Mouse (Mus musculus): ENCODE data around the gene Lpin2. TPM values are rescaled to one million over a fixed set of nuclear protein-coding genes. Genes with fewer than 3 reads are reported as not detected.

Gene Lpin2
- total and polyA plus RNA-seq, 3 experiments: 22.4 to 32.1 TPM; not detected in 1

- TF ChIP-seq ZC3H11A (IDR thresholded peaks at IDR 0.05; ENCODE audit: low read depth, low read length) (no peak), ZMIZ1 (IDR thresholded peaks at IDR 0.05; ENCODE audit: low read depth, low read length) (no peak)
Observed at GRCm38 (mm10) chr17:71145248-71145961, 37.0 kb upstream of the Lpin2 start (continued).

GRCm38 (mm10) chr17:71153356-71153755, 29.0 kb upstream of the Lpin2 start:
- no peak for TF ChIP-seq ZKSCAN1 (IDR thresholded peaks at IDR 0.05; ENCODE audit: low read depth, low read length)

GRCm38 (mm10) chr17:71155271-71155670, 27.1 kb upstream of the Lpin2 start:
- Histone ChIP-seq H3K4me1 (ENCODE audit: control insufficient read depth in 1 of 2, insufficient read depth in 2 of 2, low read length in 2 of 2) (peaks cover 4 to 7% of the 10 kb centered on the region in 2 experiments; a peak in 2 of 4 replicates), H3K36me3 (ENCODE audit: control insufficient read depth in 1 of 2, insufficient read depth in 2 of 2, low read length in 2 of 2) (peaks cover 0 to 4% of the 10 kb centered on the region in 2 experiments; a peak in 2 of 4 replicates), H3K9ac (ENCODE audit: control insufficient read depth, low read depth, low read length, poor library complexity, severe bottlenecking) (no peak overlapping the region), H3K27me3 (ENCODE audit: control insufficient read depth in 1 of 2, insufficient read depth in 2 of 2, low read length in 2 of 2) (no peaks in the 10 kb centered on the region), H3K79me2 (ENCODE audit: control insufficient read depth, insufficient read depth, low read length, poor library complexity) (no peaks in the 10 kb centered on the region), H3K4me3 (ENCODE audit: control insufficient read depth in 1 of 2, insufficient read depth in 1 of 2, low read depth in 2 of 2, low read length in 2 of 2) (no peak overlapping the region), H3K9me3 (replicated peaks; ENCODE audit: insufficient read depth, low read length) (no peaks in the 10 kb centered on the region), H3K27ac (ENCODE audit: control insufficient read depth, low read depth, low read length) (no peak overlapping the region)
- TF ChIP-seq MXI1 (IDR thresholded peaks at IDR 0.05; ENCODE audit: low read depth, low read length) (no peak), MAZ (IDR thresholded peaks at IDR 0.05; ENCODE audit: low read depth, low read length) (no peak), RAD21 (IDR thresholded peaks at IDR 0.05; ENCODE audit: low read depth, low read length) (no peak), ZC3H11A (IDR thresholded peaks at IDR 0.05; ENCODE audit: low read depth, low read length) (no peak), TAL1 (IDR thresholded peaks at IDR 0.05; ENCODE audit: low read length) (no peak), BHLHE40 (IDR thresholded peaks at IDR 0.05; ENCODE audit: borderline replicate concordance, low read depth, low read length) (no peak), JUND (IDR thresholded peaks at IDR 0.05; ENCODE audit: low read depth, low read length) (no peak), CHD2 (IDR thresholded peaks at IDR 0.05; ENCODE audit: low read length) (no peak), CHD1 (IDR thresholded peaks at IDR 0.05; ENCODE audit: low read depth, low read length) (no peak), ZKSCAN1 (IDR thresholded peaks at IDR 0.05; ENCODE audit: low read depth, low read length) (no peak), CTCF (IDR thresholded peaks at IDR 0.05 in 2 of 3, conservative IDR thresholded peaks at IDR 0.05 in 1 of 3; ENCODE audit: control insufficient read depth in 1 of 3, insufficient read depth in 1 of 3, low read depth in 2 of 3, low read length in 3 of 3, poor library complexity in 1 of 3, severe bottlenecking in 1 of 3) (no peak), SMC3 (IDR thresholded peaks at IDR 0.05; ENCODE audit: low read depth, low read length) (no peak), GABPA (IDR thresholded peaks at IDR 0.05; ENCODE audit: low read depth, low read length) (no peak), ELF1 (IDR thresholded peaks at IDR 0.05; ENCODE audit: low read depth, low read length) (no peak), E2F4 (IDR thresholded peaks at IDR 0.05; ENCODE audit: borderline replicate concordance, low read depth, low read length) (no peak), POLR2AphosphoS5 (IDR thresholded peaks at IDR 0.05; ENCODE audit: borderline replicate concordance, low read depth, low read length) (no peak), NRF1 (IDR thresholded peaks at IDR 0.05; ENCODE audit: insufficient read depth, low read depth, low read length, poor library complexity, severe bottlenecking) (no peak), ZMIZ1 (IDR thresholded peaks at IDR 0.05; ENCODE audit: low read depth, low read length) (no peak), MAX (IDR thresholded peaks at IDR 0.05; ENCODE audit: low read length) (no peak), NELFE (IDR thresholded peaks at IDR 0.05; ENCODE audit: low read depth, low read length) (no peak)
- DNase-seq (ENCODE audit: low read depth, low spot score): no peak

More at GRCm38 (mm10) chr17:71153356-71153755, 29.0 kb upstream of the Lpin2 start:
- H3K4me1 ChIP-seq (ENCODE audit: control insufficient read depth in 1 of 2, insufficient read depth in 2 of 2, low read length in 2 of 2): peaks cover 3 to 7% of the 10 kb centered on the region in 2 experiments; a peak in 2 of 4 replicates
- H3K27ac ChIP-seq (ENCODE audit: control insufficient read depth, low read depth, low read length): no peak overlapping the region
- DNase-seq (ENCODE audit: low read depth, low spot score): no peak
- H3K4me3 ChIP-seq (ENCODE audit: control insufficient read depth in 1 of 2, insufficient read depth in 1 of 2, low read depth in 2 of 2, low read length in 2 of 2): no peak overlapping the region
- no peak overlapping the region for H3K9ac ChIP-seq (ENCODE audit: control insufficient read depth, low read depth, low read length, poor library complexity, severe bottlenecking)
- H3K79me2 ChIP-seq (ENCODE audit: control insufficient read depth, insufficient read depth, low read length, poor library complexity): no peaks in the 10 kb centered on the region
- peaks cover 0 to 3% of the 10 kb centered on the region in 2 experiments; a peak in 2 of 4 replicates for H3K36me3 ChIP-seq (ENCODE audit: control insufficient read depth in 1 of 2, insufficient read depth in 2 of 2, low read length in 2 of 2)
- H3K27me3 ChIP-seq (ENCODE audit: control insufficient read depth in 1 of 2, insufficient read depth in 2 of 2, low read length in 2 of 2): no peaks in the 10 kb centered on the region
- H3K9me3 ChIP-seq (replicated peaks; ENCODE audit: insufficient read depth, low read length): no peaks in the 10 kb centered on the region
